Mouse (Mus musculus): Measurements from ENCODE around the gene Akr1b3.

GRCm38 (mm10) chr6:34297055-34297454, 20.2 kb downstream of the Akr1b3 start:
- TF ChIP-seq CTCF (IDR thresholded peaks at IDR 0.05; ENCODE audit: low read depth, low read length): no peak
- no peak for TF ChIP-seq POLR2A (IDR thresholded peaks at IDR 0.05; ENCODE audit: borderline replicate concordance, low read depth, low read length)
